Mouse (Mus musculus): Measurements from ENCODE around the gene Hbb-bs. TPM values are rescaled to one million over a fixed set of nuclear protein-coding genes. Genes with fewer than 3 reads are reported as not detected.

The Hbb-bs gene
- polyA plus RNA-seq (2012; ENCODE audit: low replicate concordance), result 6,525 and 69,736 TPM in 2 replicates

GRCm38 (mm10) chr7:103827808-103828207, at the start of gene Hbb-bs:
Gene Hbb-bs, minus strand, starts transcription at chr7:103828096.

GRCm38 (mm10) chr7:103853090-103853489, 25.2 kb upstream of the Hbb-bs start, which contains the start of gene Hbb-y:
Gene Hbb-y, minus strand, starts transcription at chr7:103853216.

DNA sequence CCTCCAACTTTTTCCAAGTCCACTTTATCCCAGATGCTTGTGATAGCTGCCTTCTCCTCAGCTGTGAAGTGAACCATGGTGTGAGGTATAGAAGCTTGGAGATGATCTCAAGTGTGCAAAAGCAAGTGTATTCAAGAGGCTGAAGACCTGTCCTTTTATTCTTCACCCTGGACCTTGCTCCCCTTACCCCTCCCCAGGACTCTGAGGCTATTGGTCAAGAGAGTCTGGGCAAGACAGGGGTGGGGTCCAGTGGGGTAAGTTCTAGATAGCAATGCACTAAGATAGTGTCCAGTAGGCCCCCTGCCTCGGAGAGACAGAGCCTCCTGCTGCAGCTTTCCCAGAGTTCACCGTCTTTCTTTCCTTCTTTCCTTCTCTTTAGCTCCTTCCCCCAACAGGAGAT, 15.1 kb upstream of the Hbb-bs start, which contains the start of gene Hbb-bh1:
TSS of gene Hbb-bh1 (minus strand) at position 131 of the 400 bp plus-strand sequence.

GRCm38 (mm10) chr7:103840268-103840667, 12.4 kb upstream of the Hbb-bs start, which contains the start of gene Hbb-bh2:
Gene Hbb-bh2, minus strand, starts transcription at chr7:103840520.

GRCm38 (mm10) chr7:103813766-103814165, 14.1 kb downstream of the Hbb-bs start, which contains the start of gene Hbb-bt:
Gene Hbb-bt, minus strand, starts transcription at chr7:103813996.

DNA sequence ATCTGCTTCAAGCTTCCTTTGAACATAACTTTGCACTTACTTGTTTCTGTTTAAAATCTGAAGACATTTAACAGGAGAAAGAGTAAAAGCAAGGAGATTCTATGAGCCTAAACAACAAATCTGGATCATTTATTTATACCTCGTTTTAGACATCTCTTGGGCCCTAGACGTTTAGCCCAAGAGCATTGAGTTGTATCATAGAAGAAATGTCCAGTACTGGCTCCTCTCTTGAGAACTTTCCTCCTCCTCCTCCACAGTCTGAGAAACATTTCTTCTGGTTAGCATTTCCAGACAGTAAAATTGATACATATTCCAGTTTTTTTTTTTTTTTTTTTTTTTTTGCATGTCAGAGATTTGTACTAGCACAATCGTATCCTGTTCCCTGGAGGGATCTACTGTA, 36.2 kb downstream of the Hbb-bs start, which contains the start of gene Olfr67:
TSS of gene Olfr67 (minus strand) at position 101 of the 400 bp plus-strand sequence.

DNA sequence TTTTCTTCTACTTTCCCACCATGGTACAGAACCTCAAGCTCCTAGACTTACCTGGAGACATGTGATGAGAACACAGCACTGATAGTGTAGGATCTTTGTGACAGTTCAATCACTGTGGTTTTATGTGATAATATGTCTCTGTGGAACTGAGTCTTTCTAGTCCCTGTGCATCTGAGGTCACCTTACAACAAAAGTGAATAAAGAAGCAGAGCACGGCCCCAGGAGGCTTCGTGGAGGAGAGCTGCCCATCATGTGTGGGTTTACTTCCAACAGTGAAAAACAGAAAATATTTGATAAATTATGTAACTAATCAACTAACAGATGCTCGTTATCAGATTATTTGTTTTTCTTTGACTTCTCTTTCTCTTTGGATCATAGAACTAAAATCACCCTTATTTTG, 48.3 kb downstream of the Hbb-bs start, which contains the start of gene Olfr68:
TSS of gene Olfr68 (minus strand) at position 101 of the 400 bp plus-strand sequence.

Other genes starting within 250 kb of the Hbb-bs start
- gene Olfr618, start 238.0 kb downstream of the Hbb-bs start, polyA plus RNA-seq (2012; ENCODE audit: low replicate concordance), result 0.15 TPM in 1 of 2 replicates, not detected in the other
- not detected in 2 replicates for gene Olfr619, start 227.5 kb downstream of the Hbb-bs start, polyA plus RNA-seq (2012; ENCODE audit: low replicate concordance)
- not detected in 2 replicates for gene Olfr620, start 215.6 kb downstream of the Hbb-bs start, polyA plus RNA-seq (2012; ENCODE audit: low replicate concordance)
- gene Olfr622, start 185.4 kb downstream of the Hbb-bs start, polyA plus RNA-seq (2012; ENCODE audit: low replicate concordance), result not detected in 2 replicates
- not detected in 2 replicates for gene Olfr623, start 164.4 kb downstream of the Hbb-bs start, polyA plus RNA-seq (2012; ENCODE audit: low replicate concordance)
- gene Olfr624, start 156.9 kb downstream of the Hbb-bs start, polyA plus RNA-seq (2012; ENCODE audit: low replicate concordance), result not detected in 2 replicates
- not detected in 2 replicates for gene Olfr625-ps1, start 145.4 kb downstream of the Hbb-bs start, polyA plus RNA-seq (2012; ENCODE audit: low replicate concordance)
- not detected in 2 replicates for gene Olfr243, start 113.4 kb downstream of the Hbb-bs start, polyA plus RNA-seq (2012; ENCODE audit: low replicate concordance)
- not detected in 2 replicates for gene Olfr628, start 97.7 kb downstream of the Hbb-bs start, polyA plus RNA-seq (2012; ENCODE audit: low replicate concordance)
- not detected in 2 replicates for gene Olfr629, start 83.2 kb downstream of the Hbb-bs start, polyA plus RNA-seq (2012; ENCODE audit: low replicate concordance)
- gene Olfr630, start 70.8 kb downstream of the Hbb-bs start, polyA plus RNA-seq (2012; ENCODE audit: low replicate concordance), result not detected in 2 replicates
- not detected in 2 replicates for gene Olfr69, start 56.5 kb downstream of the Hbb-bs start, polyA plus RNA-seq (2012; ENCODE audit: low replicate concordance)
- gene Olfr68, start 48.4 kb downstream of the Hbb-bs start, polyA plus RNA-seq (2012; ENCODE audit: low replicate concordance), result not detected in 2 replicates
- gene Olfr67, start 36.3 kb downstream of the Hbb-bs start, polyA plus RNA-seq (2012; ENCODE audit: low replicate concordance), result not detected in 2 replicates
- gene Hbb-bt, start 14.1 kb downstream of the Hbb-bs start, polyA plus RNA-seq (2012; ENCODE audit: low replicate concordance), result 80.8 and 4,115 TPM in 2 replicates
- gene Hbb-bh2, start 12.4 kb upstream of the Hbb-bs start, polyA plus RNA-seq (2012; ENCODE audit: low replicate concordance), result not detected in 2 replicates
- gene Hbb-bh1, start 15.1 kb upstream of the Hbb-bs start, polyA plus RNA-seq (2012; ENCODE audit: low replicate concordance), result not detected in 2 replicates
- gene Hbb-y, start 25.1 kb upstream of the Hbb-bs start, polyA plus RNA-seq (2012; ENCODE audit: low replicate concordance), result not detected in 2 replicates
- 0.15 TPM in 1 of 2 replicates, not detected in the other for gene Olfr66, start 58.2 kb upstream of the Hbb-bs start, polyA plus RNA-seq (2012; ENCODE audit: low replicate concordance)
- gene Olfr64, start 66.4 kb upstream of the Hbb-bs start, polyA plus RNA-seq (2012; ENCODE audit: low replicate concordance), result not detected in 2 replicates
- not detected in 2 replicates for gene Olfr65, start 75.4 kb upstream of the Hbb-bs start, polyA plus RNA-seq (2012; ENCODE audit: low replicate concordance)
- gene Olfr631, start 100.7 kb upstream of the Hbb-bs start, polyA plus RNA-seq (2012; ENCODE audit: low replicate concordance), result not detected in 2 replicates
- gene Olfr632, start 106.3 kb upstream of the Hbb-bs start, polyA plus RNA-seq (2012; ENCODE audit: low replicate concordance), result not detected in 2 replicates
- not detected in 2 replicates for gene Olfr633, start 116.3 kb upstream of the Hbb-bs start, polyA plus RNA-seq (2012; ENCODE audit: low replicate concordance)
- gene Olfr635, start 143.1 kb upstream of the Hbb-bs start, polyA plus RNA-seq (2012; ENCODE audit: low replicate concordance), result 0.02 and 0.03 TPM in 2 replicates
- not detected in 2 replicates for gene Olfr638, start 170.7 kb upstream of the Hbb-bs start, polyA plus RNA-seq (2012; ENCODE audit: low replicate concordance)
- gene Olfr639, start 189.2 kb upstream of the Hbb-bs start, polyA plus RNA-seq (2012; ENCODE audit: low replicate concordance), result not detected in 2 replicates
- gene Olfr640, start 197.5 kb upstream of the Hbb-bs start, polyA plus RNA-seq (2012; ENCODE audit: low replicate concordance), result not detected in 2 replicates
- not detected in 2 replicates for gene Olfr641, start 207.3 kb upstream of the Hbb-bs start, polyA plus RNA-seq (2012; ENCODE audit: low replicate concordance)
- not detected in 2 replicates for gene Olfr642, start 224.6 kb upstream of the Hbb-bs start, polyA plus RNA-seq (2012; ENCODE audit: low replicate concordance)
- 0.04 TPM in 1 of 2 replicates, not detected in the other for gene 4930516K23Rik, start 233.3 kb upstream of the Hbb-bs start, polyA plus RNA-seq (2012; ENCODE audit: low replicate concordance)
- not detected in 2 replicates for gene Olfr644, start 243.8 kb upstream of the Hbb-bs start, polyA plus RNA-seq (2012; ENCODE audit: low replicate concordance)